Mouse (Mus musculus): ENCODE results near the gene Ddx59. TPM values are rescaled to one million over a fixed set of nuclear protein-coding genes. Genes with fewer than 3 reads are reported as not detected.

Ddx59 gene
- polyA plus RNA-seq, 1 experiment from 2014 or later: 7.7 TPM

DNA sequence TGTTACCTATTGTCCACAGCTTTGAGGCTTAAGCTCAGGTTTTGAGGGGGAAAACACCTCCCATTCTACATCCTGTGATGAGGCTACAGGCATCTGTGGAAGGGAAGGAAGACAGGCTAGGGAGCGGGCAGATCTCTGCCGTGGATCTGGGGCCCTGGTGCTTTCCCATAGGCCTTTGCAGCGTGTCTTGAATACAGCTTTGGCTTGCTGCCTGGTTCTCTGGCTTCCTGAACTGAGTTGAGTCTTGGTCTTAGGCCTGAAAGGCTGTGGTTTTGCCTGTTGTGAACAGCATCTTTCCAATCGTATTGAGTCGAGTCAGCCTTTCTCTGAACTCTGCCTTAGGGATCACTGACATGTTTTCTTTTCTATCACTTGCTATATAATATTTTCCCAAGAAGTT is 33.5 kb upstream of the Ddx59 start:
- WGBS: 59% methylated on average over 5 of the region's 5 CpGs
- DNase-seq (ENCODE audit: low spot score) (no peak), ATAC-seq (ENCODE audit: low FRiP score, low TSS enrichment) (no peak)
- no peaks in the 10 kb centered on the region for H3K36me3 ChIP-seq (ENCODE audit: control insufficient read depth, insufficient read depth, low read length)
- no peaks in the 10 kb centered on the region for H3K27me3 ChIP-seq (ENCODE audit: control insufficient read depth, insufficient read depth, low read length)
- H3K27ac ChIP-seq (replicated peaks): no peak overlapping the region
- H3K4me3 ChIP-seq (ENCODE audit: low read depth, low read length): no peak overlapping the region
- no peak overlapping the region for H3K9ac ChIP-seq (ENCODE audit: low read length)
- TF ChIP-seq CTCF (IDR thresholded peaks at IDR 0.05; ENCODE audit: low read depth) (no peak), EP300 (optimal IDR thresholded peaks at IDR 0.05) (no peak)
- no peak overlapping the region for H3K4me2 ChIP-seq (replicated peaks; ENCODE audit: low read depth)
- no peaks in the 10 kb centered on the region for H3K9me3 ChIP-seq (ENCODE audit: control insufficient read depth, low read length)
- no peaks in the 10 kb centered on the region for H3K4me1 ChIP-seq (replicated peaks; ENCODE audit: control insufficient read depth, insufficient read depth)

DNA sequence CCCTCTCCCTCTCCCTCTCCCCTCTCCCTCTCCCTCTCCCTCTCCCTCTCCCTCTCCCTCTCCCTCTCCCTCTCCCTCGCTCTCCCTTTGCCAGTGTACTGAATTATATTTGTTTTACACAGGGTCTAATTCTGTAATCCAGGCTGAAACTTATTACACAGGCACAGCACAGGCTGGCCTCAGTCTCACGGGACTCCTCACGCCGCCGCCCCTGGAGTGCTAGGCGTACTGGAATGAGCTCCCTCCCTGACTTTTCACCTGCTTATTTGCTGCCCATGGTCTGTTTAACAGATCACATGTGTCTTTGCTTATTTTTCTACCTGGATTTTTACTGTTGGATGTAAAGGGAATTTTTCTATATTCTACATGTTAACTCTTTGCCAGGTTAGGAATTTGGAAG is 28.2 kb upstream of the Ddx59 start:
- no peak overlapping the region for H3K9ac ChIP-seq (ENCODE audit: low read length)

DNA sequence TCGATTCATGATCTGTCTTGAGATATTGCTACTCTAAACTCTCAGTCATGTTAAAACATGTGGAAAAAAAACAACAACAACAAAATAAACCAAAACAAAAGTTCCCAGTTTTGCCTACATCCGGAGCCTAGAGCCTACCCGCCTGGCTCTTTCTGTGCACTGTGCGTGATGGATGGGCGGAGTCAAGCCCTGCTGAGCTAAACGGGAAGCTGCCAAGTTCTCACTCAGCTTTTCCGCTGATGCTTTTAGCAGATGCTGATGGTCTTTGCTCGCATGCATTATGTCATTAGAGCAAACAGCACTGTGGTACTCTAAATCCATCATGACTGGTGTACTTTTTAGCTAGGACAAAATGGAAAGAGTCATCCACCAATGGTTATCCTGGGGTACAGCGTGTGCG is 20.6 kb upstream of the Ddx59 start:
- 35% methylated on average over 10 of the region's 10 CpGs for WGBS
- no peak overlapping the region for H3K4me2 ChIP-seq (replicated peaks; ENCODE audit: low read depth)
- no peaks in the 10 kb centered on the region for H3K4me1 ChIP-seq (replicated peaks; ENCODE audit: control insufficient read depth, insufficient read depth)
- no peaks in the 10 kb centered on the region for H3K36me3 ChIP-seq (ENCODE audit: control insufficient read depth, insufficient read depth, low read length)
- H3K4me3 ChIP-seq (ENCODE audit: low read depth, low read length): no peak overlapping the region
- H3K27ac ChIP-seq (replicated peaks): no peak overlapping the region
- no peaks in the 10 kb centered on the region for H3K9me3 ChIP-seq (ENCODE audit: control insufficient read depth, low read length)
- peak; percentile 34 for DNase-seq (ENCODE audit: low spot score)
- TF ChIP-seq CTCF (IDR thresholded peaks at IDR 0.05; ENCODE audit: low read depth) (no peak), EP300 (optimal IDR thresholded peaks at IDR 0.05) (no peak)
- no peaks in the 10 kb centered on the region for H3K27me3 ChIP-seq (ENCODE audit: control insufficient read depth, insufficient read depth, low read length)
- H3K9ac ChIP-seq (ENCODE audit: low read length): no peak overlapping the region
- ATAC-seq (ENCODE audit: low FRiP score, low TSS enrichment): peak; percentile 56; the same call in 1 of the 2 replicates

More for the DNA sequence above, 28.2 kb upstream of the Ddx59 start:
- ATAC-seq (ENCODE audit: low FRiP score, low TSS enrichment) (0 out of 2 replicates have a peak, but pooled peaks have one; percentile 45), DNase-seq (ENCODE audit: low spot score) (peak; percentile 26)
- Histone ChIP-seq H3K36me3 (ENCODE audit: control insufficient read depth, insufficient read depth, low read length) (no peaks in the 10 kb centered on the region), H3K4me2 (replicated peaks; ENCODE audit: low read depth) (no peak overlapping the region), H3K27ac (replicated peaks) (no peak overlapping the region), H3K4me1 (replicated peaks; ENCODE audit: control insufficient read depth, insufficient read depth) (no peaks in the 10 kb centered on the region), H3K9me3 (ENCODE audit: control insufficient read depth, low read length) (no peaks in the 10 kb centered on the region), H3K27me3 (ENCODE audit: control insufficient read depth, insufficient read depth, low read length) (no peaks in the 10 kb centered on the region), H3K4me3 (ENCODE audit: low read depth, low read length) (no peak overlapping the region)
- no peak for TF ChIP-seq CTCF (IDR thresholded peaks at IDR 0.05; ENCODE audit: low read depth)
- no peak for TF ChIP-seq EP300 (optimal IDR thresholded peaks at IDR 0.05)
- 24% methylated on average over 5 of the region's 6 CpGs for WGBS

DNA sequence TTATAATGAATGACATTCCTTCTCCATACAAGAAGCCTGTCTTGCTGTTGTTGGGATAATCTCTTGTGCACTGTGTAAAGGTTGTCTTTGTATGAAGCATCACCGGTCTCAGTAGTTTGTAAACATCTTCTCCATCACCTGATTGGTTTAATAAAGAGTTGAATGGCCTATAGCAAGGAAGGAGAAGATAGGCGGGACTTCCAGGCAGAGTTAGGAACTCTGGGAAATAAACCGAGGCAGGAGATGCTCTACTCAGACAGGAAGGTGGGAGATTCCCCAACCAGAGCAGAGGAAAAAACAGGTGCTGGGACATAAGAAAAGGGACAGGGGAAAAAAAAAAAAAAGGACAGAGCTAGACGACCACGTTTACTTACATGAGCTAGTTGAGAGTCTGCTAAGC is 20.0 kb upstream of the Ddx59 start:
- H3K36me3 ChIP-seq (ENCODE audit: control insufficient read depth, insufficient read depth, low read length): no peaks in the 10 kb centered on the region
- H3K9ac ChIP-seq (ENCODE audit: low read length): no peak overlapping the region
- WGBS: 39% methylated on average over 5 of the region's 5 CpGs
- no peak overlapping the region for H3K4me3 ChIP-seq (ENCODE audit: low read depth, low read length)
- H3K27ac ChIP-seq (replicated peaks): no peak overlapping the region
- H3K27me3 ChIP-seq (ENCODE audit: control insufficient read depth, insufficient read depth, low read length): no peaks in the 10 kb centered on the region
- H3K4me2 ChIP-seq (replicated peaks; ENCODE audit: low read depth): no peak overlapping the region
- TF ChIP-seq CTCF (IDR thresholded peaks at IDR 0.05; ENCODE audit: low read depth) (no peak), EP300 (optimal IDR thresholded peaks at IDR 0.05) (no peak)
- ATAC-seq (ENCODE audit: low FRiP score, low TSS enrichment) (no peak), DNase-seq (ENCODE audit: low spot score) (no peak)
- H3K9me3 ChIP-seq (ENCODE audit: control insufficient read depth, low read length): no peaks in the 10 kb centered on the region
- no peaks in the 10 kb centered on the region for H3K4me1 ChIP-seq (replicated peaks; ENCODE audit: control insufficient read depth, insufficient read depth)

DNA sequence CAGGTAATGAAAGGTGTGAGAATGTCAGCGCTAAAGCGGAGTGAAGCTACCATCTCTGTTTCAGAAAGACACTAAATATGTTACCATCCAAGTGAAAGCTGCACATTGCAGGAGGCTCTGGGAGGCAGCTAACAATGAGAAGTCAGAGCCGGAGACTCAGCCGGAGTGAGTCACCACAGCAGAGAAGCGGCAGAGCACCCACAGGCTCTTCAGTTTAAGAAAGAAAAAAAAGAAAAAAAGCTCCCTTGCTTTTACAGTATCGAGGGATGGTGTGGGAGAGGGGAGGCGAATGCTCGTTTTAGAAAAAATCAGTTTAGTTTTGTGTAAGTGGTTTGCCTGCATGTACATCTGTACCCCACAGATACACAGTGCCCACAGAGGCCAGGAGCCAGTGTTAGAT is 13.8 kb upstream of the Ddx59 start:
- no peak overlapping the region for H3K4me2 ChIP-seq (replicated peaks; ENCODE audit: low read depth)
- H3K27me3 ChIP-seq (ENCODE audit: control insufficient read depth, insufficient read depth, low read length): no peaks in the 10 kb centered on the region
- WGBS: 66% methylated on average over 8 of the region's 8 CpGs
- TF ChIP-seq CTCF (IDR thresholded peaks at IDR 0.05; ENCODE audit: low read depth) (no peak), EP300 (optimal IDR thresholded peaks at IDR 0.05) (no peak)
- H3K36me3 ChIP-seq (ENCODE audit: control insufficient read depth, insufficient read depth, low read length): no peaks in the 10 kb centered on the region
- no peak overlapping the region for H3K4me3 ChIP-seq (ENCODE audit: low read depth, low read length)
- no peak overlapping the region for H3K27ac ChIP-seq (replicated peaks)
- DNase-seq (ENCODE audit: low spot score) (no peak), ATAC-seq (ENCODE audit: low FRiP score, low TSS enrichment) (no peak)
- H3K9me3 ChIP-seq (ENCODE audit: control insufficient read depth, low read length): no peaks in the 10 kb centered on the region
- no peak overlapping the region for H3K9ac ChIP-seq (ENCODE audit: low read length)
- H3K4me1 ChIP-seq (replicated peaks; ENCODE audit: control insufficient read depth, insufficient read depth): no peaks in the 10 kb centered on the region

DNA sequence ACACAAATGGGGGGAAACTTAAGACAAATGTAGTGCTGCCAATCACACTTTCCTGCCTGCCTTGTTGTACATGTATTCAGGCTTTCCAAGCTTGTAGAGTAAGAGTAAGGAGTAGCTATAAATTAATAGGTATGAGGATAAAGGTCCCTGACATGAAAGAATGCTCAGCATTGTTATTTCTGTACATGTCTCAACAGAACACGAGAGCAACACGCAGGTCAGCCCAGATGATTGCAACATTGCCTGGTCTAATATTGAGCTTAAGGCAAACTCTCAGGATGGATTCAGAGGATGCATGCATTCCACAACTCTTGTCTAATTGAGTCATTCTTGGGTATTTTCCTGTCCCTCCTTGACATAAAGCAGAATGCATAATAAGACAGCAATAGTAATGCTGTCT is 5.4 kb upstream of the Ddx59 start:
- no peak overlapping the region for H3K4me2 ChIP-seq (replicated peaks; ENCODE audit: low read depth)
- TF ChIP-seq EP300 (optimal IDR thresholded peaks at IDR 0.05): no peak
- TF ChIP-seq CTCF (IDR thresholded peaks at IDR 0.05; ENCODE audit: low read depth): no peak
- H3K4me3 ChIP-seq (ENCODE audit: low read depth, low read length): no peak overlapping the region
- no peak overlapping the region for H3K27ac ChIP-seq (replicated peaks)
- WGBS: 80% methylated on average over 2 of the region's 2 CpGs
- no peak overlapping the region for H3K9ac ChIP-seq (ENCODE audit: low read length)
- H3K4me1 ChIP-seq (replicated peaks; ENCODE audit: control insufficient read depth, insufficient read depth): no peaks in the 10 kb centered on the region
- no peaks in the 10 kb centered on the region for H3K9me3 ChIP-seq (ENCODE audit: control insufficient read depth, low read length)
- no peaks in the 10 kb centered on the region for H3K36me3 ChIP-seq (ENCODE audit: control insufficient read depth, insufficient read depth, low read length)
- no peaks in the 10 kb centered on the region for H3K27me3 ChIP-seq (ENCODE audit: control insufficient read depth, insufficient read depth, low read length)
- DNase-seq (ENCODE audit: low spot score): no peak
- ATAC-seq (ENCODE audit: low FRiP score, low TSS enrichment): no peak
